Mouse (Mus musculus): ENCODE measurements around the gene Gabrb1.
A peak's percentile ranks its signal among the peaks of the same experiment; 100 is the strongest.

Gene Gabrb1

DNA sequence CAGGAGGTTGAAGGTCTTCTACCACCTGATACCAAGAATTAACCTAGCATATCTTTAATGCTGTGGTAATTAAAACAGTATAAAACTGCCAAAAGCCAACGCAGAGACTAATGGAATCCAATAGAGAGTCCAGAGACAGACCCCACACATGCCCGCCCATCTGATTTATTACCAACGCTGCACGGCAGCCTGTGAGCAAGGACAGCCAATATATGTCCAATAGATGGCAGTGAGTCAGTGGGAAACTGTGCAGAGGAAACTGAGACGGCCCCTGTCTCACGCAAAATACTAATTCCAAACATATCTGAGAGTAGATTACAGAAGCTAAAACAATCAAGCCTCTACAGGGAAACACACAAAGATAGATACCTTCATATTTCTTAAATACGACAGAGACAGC lies 506.5 kb downstream of the Gabrb1 start:
- DNase-seq: no peak

DNA sequence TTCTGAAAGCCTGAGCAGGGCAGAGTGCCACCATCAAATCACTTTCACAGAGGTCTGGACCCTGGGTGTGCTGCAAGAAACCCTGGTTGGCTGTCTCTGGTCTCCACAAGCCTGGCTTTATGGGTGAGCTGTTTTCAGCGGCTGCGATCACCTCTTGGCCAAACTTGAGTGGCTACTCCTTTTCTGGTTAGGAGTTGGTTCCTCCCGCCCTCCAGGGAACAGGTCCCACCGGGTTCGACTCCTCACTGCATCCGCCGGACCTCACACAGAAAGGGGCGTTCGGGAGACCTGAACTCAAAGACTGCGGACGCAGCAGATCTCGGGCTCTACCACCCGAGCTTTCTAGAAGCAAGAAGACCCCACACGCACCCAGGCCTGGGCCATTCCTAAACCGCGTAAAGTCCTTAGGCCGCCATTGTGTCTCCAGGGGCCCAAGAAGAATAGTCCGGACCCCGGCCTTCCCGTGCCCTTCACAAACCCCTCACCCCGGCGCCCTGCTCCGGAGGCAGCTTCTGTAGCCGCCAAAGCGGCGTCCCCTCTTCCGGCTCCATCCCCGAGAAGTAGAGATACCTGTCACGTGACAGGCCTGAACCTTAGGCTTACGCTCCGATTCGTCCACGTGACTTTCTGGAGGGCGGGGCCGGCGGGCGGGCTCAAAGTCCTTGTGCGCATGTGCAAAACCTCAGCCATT lies 509.8 kb downstream of the Gabrb1 start, which contains the start of gene Commd8:
Commd8 (minus strand) TSS at position 596 of the 691 bp plus-strand sequence.
- peak; percentile 96 for DNase-seq

DNA sequence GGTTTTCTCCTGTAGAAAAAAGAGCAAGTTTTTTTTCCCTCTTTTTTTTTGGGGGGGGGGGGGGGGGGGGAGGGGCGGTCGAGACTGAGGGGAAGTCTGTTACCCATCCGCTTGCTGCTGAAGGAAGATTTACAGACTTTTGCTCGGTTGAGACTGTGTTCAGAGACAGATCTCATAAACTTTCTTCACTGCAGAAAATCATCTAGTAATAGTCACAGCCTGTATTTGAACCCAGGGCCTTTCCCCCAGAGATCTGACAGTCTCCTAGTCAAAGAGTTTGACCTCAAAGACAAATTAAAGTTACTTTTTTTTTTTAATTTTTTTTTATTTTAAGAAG lies 510.3 kb downstream of the Gabrb1 start:
- DNase-seq: no peak

DNA sequence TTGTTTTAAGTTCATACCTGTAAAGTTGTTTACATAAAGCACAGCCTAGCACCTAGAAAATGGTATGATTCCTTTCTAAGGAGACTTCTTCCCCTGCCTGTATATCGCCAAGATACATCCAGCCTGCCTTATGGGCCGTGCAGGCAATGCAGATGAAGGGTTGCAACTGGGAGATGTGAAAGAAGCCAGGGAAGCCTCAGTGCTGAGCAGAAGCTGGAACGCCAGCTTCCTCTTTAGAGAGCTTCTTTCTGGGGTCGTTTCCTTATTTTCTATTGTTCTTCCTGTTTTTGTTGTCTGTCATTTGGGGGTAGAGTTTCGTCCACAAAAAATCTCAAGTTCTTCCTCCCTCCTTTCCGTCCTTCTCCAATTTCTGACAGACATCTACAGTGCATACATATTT lies 512.2 kb downstream of the Gabrb1 start:
- no peak for DNase-seq

DNA sequence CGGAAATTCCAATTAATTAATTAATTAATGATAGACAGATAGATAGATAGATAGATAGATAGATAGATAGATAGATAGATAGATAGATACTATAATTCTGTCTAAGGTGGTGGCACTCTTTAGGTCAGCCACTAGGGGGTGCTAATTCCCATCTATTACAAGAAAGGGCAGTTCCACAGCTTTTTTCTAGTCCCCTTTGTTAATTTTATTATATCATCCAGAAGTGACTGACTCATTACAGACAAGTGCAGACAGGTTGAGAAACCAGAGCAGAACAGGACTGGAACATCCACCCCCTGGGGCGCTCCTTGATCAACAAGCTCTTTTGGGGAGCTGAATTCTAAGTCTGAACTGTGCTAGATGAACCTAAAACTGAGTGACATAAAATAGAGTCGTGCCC lies 514.8 kb downstream of the Gabrb1 start:
- peak; percentile 29 for DNase-seq

DNA sequence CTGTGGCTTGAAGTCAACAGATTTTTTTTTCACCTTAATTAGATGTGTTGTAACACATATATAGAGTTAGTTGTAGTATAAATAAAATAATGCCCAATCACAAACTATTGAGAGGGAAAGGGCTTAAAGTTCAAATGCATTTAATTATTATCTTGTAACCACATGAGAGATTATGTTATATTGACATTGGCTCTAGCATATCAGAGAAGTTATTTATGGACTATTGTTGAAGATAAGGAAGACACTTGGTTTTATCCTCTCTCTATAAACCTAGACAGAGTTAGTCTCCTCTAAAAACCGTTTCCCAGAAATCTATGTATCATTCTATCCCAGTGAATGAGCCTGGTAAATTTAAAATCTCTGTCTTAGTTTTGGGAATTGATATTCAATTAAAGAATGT lies 515.6 kb downstream of the Gabrb1 start:
- DNase-seq: no peak

DNA sequence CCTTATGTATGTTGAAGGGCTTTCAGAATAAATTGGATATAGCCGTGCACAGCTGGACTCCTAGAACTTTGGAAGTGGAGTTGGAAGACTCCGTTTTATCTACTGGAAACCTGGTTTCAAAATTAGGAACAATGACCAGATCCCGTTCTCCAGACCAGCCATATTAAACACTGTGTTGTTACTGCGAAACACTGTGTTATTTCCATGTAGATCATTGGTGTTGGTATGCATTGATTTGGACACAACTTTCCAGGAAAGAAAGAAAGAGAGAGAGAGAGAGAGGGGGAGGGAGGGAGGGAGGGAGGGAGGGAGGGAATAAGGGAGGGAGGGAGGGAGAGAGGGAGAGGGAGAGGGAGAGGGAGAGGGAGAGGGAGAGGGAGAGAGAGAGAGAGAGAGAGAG lies 517.1 kb downstream of the Gabrb1 start:
- no peak for DNase-seq

DNA sequence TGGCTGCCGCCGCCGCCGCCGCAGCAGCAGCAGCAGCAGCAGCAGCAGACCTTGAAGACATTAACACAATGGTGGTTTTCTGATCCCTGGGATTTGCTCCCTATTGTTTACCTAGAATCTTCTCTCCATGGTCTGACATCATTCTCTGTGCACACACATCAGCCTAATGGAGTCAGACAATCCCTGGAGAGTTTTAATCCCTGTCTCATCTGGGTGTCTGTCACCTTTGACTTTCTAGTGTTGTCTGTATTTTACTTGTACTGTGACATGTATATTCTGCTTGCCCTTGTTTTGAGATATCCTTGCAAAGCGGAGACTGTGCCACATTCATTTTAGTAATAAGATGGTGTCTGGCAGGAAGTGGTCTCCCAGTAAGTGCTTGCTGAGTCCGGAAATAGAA lies 517.6 kb downstream of the Gabrb1 start:
- DNase-seq: no peak

DNA sequence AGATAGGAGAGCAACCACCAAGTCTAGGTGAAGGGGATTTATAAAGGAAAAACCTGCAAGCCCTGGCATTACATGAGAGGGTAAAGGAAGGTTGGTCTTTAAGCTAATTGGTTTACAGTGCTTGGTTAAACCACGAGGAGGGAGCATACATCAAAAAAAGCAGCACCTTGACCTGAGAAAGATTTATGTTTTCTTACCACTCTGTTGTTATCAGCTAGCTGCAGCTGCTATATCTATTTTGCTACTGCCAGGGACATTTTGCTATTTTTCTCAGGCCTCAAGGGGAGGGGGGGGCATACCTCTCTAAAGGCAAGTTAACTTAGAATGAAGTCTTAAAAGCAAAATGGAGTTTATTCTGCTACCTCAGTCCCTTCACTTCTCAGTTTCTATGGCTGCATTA lies 523.3 kb downstream of the Gabrb1 start:
- peak; percentile 49 for DNase-seq

DNA sequence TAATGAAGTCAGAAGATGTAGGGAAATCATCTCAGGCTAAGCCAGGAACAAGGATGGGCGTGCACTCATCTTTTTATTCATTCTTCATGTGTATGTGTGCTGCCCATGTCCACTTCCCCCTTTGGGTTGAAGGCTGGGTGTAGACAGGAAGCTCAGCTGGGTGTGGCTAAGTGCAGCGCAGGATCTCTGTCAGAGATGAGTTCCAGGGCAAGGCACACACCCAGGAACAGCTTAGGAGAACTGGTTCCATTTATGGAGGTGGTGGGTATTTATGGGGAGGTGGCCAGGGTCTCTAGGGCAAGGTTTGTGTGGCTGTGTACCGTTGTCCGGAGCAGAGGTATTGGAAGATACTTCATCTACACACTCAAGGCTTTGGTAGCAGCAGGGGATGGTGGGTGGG lies 524.9 kb downstream of the Gabrb1 start:
- DNase-seq: peak; percentile 78

DNA sequence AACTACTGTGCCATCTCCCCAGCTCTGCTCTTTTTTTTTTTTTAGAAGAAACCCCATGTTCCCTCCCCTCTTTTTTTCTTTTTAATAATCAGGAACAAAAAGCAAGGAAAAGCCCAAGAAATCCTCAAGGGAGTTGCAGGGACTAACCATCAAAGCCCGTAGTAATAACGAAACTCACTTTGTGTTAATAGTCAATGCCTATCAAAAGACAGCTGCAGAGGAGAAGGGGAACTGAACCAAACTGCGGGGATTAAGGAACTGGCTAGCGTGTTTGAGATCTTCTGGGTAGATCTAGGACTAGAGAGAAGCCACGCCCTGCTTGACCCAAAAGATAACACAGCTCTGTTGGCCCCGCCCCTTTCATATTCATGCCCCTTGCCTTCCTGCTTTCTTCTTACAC lies 526.0 kb downstream of the Gabrb1 start:
- peak; percentile 88 for DNase-seq

DNA sequence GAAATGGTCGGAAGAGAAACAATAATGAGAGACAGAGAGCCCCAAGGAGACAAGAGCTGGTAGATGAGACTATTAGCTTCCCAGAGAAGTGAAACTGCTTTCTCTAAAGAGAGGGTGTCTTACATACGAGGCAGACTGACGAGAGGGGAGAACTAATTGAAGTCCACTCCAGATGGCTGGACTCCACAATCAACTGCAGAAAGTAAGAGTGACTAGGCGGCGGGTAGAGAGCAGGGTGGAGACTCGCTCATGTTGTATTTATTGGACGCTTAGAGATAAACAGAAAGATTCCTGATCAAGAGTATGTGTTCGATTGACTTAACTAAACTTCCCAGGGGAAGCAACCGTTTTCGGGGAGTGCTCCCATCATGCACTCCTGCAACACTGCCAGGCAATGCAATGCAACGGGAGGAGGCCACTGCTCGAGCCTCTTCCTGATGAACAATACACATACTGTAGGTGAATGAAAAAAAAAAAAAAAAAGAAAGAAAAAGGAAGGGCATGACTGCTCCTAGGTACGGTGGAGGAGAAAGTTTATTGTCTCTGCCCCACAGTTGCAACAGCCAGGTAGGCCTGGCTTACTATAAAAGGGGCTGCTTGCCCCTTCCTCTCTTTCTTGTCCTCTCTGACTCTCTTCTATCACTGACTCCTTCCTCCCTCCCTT lies 526.7 kb downstream of the Gabrb1 start:
- peak; percentile 61 for DNase-seq

DNA sequence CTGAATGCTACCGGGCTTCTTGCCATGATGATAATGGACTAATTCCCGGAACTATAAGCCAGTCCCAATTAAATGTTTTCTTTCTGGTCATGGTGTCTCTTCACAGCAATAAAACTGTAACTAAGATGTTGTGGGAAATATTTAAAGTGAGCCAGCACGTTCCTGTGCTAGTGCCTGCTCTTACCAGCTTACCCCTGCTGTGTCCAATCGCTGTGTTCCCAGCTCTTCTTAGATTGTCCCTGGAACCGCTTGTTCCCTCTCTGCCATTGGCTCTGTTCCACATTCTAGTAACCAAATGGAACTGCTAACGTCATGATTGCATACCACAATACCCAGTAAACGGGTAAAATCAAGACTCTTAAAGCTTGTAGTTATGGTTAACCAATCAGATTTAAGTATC lies 533.2 kb downstream of the Gabrb1 start:
- DNase-seq: no peak

DNA sequence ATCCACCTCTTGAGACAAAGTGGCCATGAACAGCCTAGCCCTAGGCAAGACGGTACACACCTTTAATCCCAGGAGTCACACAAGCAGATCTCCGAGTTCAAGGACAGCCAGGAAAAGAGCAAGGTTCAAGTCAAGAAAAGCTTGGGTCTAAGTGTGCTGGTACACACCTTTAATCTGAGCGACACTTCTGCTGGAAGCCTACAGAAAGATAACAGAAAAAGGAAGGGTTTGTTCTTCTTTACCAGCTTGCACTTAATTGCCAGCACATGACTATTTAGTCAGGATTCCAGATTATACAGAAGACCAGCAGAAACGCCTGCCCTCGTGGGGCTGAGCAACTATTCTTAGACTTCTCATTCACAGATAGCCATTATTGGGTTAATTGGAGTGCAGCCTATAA lies 534.0 kb downstream of the Gabrb1 start:
- no peak for DNase-seq

DNA sequence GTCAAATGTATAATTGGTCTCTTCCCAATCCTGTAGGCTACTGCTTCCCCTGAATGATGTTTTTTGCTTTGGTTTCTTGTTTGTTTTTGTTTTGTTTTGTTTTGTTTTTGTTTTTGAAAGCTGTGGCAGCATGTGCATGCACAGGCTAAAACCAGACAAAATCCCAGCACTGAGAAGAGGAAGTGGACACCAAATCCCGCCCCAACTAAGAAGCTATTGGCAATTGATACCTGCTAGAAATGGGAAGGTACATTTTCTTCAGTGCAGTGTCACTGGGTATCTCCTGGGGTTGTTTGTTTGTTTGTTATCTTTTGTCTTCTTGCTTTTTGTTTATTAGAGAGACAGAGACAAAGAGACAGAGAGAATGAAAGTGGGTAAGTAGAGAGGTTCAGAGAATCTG lies 537.5 kb downstream of the Gabrb1 start:
- no peak for DNase-seq

Measured in liver (tissue).